Mouse (Mus musculus) erythroid progenitor cell, adult 5-6 weeks (primary cell): ENCODE measurements around the gene Gm21921. TPM values are rescaled to one million over a fixed set of nuclear protein-coding genes. Genes with fewer than 3 reads are reported as not detected.
"Not testable (repeated sequence)": the region's sequence is repeated elsewhere in the genome, so short reads cannot be mapped to it uniquely, and the experiment has no call there.

Experiments
- ATAC-seq: replicated peaks from 2 replicates; pipeline ENCODE4 v1.8.0; 2016; ENCODE audit warnings: moderate number of reproducible peaks, mild to moderate bottlenecking, moderate TSS enrichment, inconsistent platforms; ENCODE audit not compliant: poor library complexity, low FRiP score, severe bottlenecking
- total RNA-seq, 2 experiments: library from RNA; stranded (forward) in 1 of 2; stranded (reverse) in 1 of 2; fragments of 150-400 nt in 1 of 2; fragments of 186-747, 209-891 nt in 1 of 2; gene quantifications; 2 replicates each; pipeline versions ENCODE4 v1.2.3 to v1.2.4; 2015 to 2017; ENCODE audit warnings: low replicate concordance in 2 of 2

The Gm21921 gene
- total RNA-seq (2015; ENCODE audit: low replicate concordance) (not detected in 2 replicates), total RNA-seq (2017; ENCODE audit: low replicate concordance) (not detected in 2 replicates)

DNA sequence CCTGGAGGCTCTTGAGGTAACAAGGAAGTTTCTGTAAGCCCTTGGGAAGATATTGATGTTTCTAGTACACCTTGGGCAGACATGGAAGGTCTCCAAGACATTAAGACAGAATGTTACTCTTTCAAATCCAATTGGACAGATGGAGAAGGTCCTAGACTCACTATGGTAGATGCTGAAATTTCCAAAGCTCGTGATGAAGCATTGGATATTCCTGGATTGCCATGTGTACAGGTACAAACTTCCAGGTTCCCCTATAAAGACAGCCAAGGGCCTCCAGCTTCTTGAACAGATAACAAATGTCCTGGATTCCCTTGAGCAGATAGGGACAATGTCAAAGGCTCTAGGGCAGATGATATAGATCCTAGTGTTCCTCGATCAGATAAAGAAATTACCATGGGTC lies at the start of gene Gm21921:
Gene Gm21921, minus strand, starts transcription at position 101 of the 400 bp plus-strand sequence.
- ATAC-seq: not testable (repeated sequence)
